Mouse (Mus musculus) R1 (cell line): Measurements from ENCODE around the gene Epgn.
A peak's percentile ranks its signal among the peaks of the same experiment; 100 is the strongest.

ENCODE experiments used
- DNase-seq: peaks from one replicate; pipeline ENCODE4 v3.0.0-alpha.2; 2018; ENCODE audit warnings: low read depth, low spot score

The Epgn gene

GRCm38 (mm10) chr5:91027164-91027563 is at the start of gene Epgn:
Gene Epgn (plus strand): TSS chr5:91027464.
- no peak for DNase-seq

GRCm38 (mm10) chr5:90980297-90980696 is 47.0 kb upstream of the Epgn start:
- no peak for DNase-seq

- DNase-seq: no peak
These were observed 39.7 kb upstream of the Epgn start for GRCm38 (mm10) chr5:90987605-90988004.

- DNase-seq: no peak
These were observed 39.1 kb upstream of the Epgn start for GRCm38 (mm10) chr5:90988149-90988548.

- no peak for DNase-seq
These were observed 38.7 kb upstream of the Epgn start for GRCm38 (mm10) chr5:90988592-90988991.

GRCm38 (mm10) chr5:90999942-91000341 is 27.3 kb upstream of the Epgn start:
- DNase-seq: no peak

- peak; percentile 18 for DNase-seq
These were observed 12.0 kb upstream of the Epgn start for GRCm38 (mm10) chr5:91015216-91015615.

GRCm38 (mm10) chr5:91023114-91023513 is 4.2 kb upstream of the Epgn start:
- DNase-seq: no peak

GRCm38 (mm10) chr5:91027840-91028239 is 576 bp downstream of the Epgn start:
- DNase-seq: no peak

- no peak for DNase-seq
These were observed 3.4 kb downstream of the Epgn start for GRCm38 (mm10) chr5:91030629-91031028.

- peak; percentile 83 for DNase-seq
These were observed 8.1 kb downstream of the Epgn start for GRCm38 (mm10) chr5:91035341-91035740.

- no peak for DNase-seq
These were observed 9.4 kb downstream of the Epgn start for GRCm38 (mm10) chr5:91036628-91037027.

- peak; percentile 71 for DNase-seq
These were observed 10.5 kb downstream of the Epgn start for GRCm38 (mm10) chr5:91037756-91038155.

GRCm38 (mm10) chr5:91038547-91038946 is 11.3 kb downstream of the Epgn start:
- DNase-seq: peak; percentile 81

GRCm38 (mm10) chr5:91038963-91039362 is 11.7 kb downstream of the Epgn start:
- peak; percentile 12 for DNase-seq

GRCm38 (mm10) chr5:91047987-91048386 is 20.7 kb downstream of the Epgn start:
- no peak for DNase-seq

- DNase-seq: no peak
These were observed 21.1 kb downstream of the Epgn start for GRCm38 (mm10) chr5:91048397-91048796.

GRCm38 (mm10) chr5:91072340-91072739 is 45.1 kb downstream of the Epgn start:
- DNase-seq: no peak

- no peak for DNase-seq
These were observed 46.4 kb downstream of the Epgn start for GRCm38 (mm10) chr5:91073626-91074025.

- no peak for DNase-seq
These were observed 46.8 kb downstream of the Epgn start for GRCm38 (mm10) chr5:91074026-91074425.

GRCm38 (mm10) chr5:91074450-91074950 is 47.2 kb downstream of the Epgn start, which contains the start of gene Ereg:
Gene Ereg (plus strand): TSS chr5:91074622.
- DNase-seq: peak; percentile 53

- no peak for DNase-seq
These were observed 47.8 kb downstream of the Epgn start for GRCm38 (mm10) chr5:91075021-91075420.

GRCm38 (mm10) chr5:91083016-91083415 is 55.8 kb downstream of the Epgn start:
- no peak for DNase-seq
